Comparison of ENCODE assay signal across 9 mouse cellular contexts in the genomic region with DNA sequence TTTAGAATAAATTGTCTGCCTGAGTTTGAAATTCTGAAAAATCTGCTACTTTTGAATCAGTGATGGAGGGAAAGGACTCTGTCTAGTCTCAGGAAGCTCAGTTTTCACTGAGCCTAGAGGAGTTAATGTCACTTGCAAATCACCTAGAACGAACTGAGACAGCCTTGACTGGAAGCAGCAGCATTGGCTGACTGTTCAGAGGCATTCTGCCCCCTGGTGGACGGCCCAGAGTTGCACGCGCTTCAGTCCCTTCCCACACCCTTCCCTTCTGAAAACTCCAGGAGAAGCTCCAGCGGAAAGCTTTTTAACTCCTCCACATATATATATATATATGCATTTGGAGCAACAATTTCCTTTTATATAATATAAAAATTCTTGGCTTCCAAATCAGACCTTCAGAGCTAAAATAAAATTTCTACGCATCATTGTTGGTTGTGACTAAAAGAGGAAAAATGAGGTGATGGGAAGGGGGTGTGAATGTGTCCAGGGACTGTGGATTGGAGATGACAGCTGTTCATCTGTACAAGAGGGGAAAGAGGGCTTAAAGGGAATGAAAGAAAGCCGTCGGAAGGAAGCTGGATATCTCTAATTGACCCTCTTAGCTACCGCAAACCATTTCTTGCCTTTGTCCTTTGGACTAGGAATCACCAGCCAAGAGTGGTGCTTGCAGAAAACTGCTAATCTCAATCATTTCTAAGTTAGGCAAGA. TPM values are rescaled to one million over a fixed set of nuclear protein-coding genes. Genes with fewer than 3 reads are reported as not detected.
DNase-seq lines count a peak whose midpoint lies in the region; ATAC-seq lines count a peak whose summit lies in the region.
"Had no signal": no experiment of that assay in that cellular context is flagged by ENCODE, and none has a peak within 500 bp of the region (broad histone marks: within the 10 kb centered on the region; RNA-seq: fewer than 3 reads in every experiment).

No protein-coding gene starts in this region.

- no peak overlapping the region for H3K9ac ChIP-seq in neural tube, embryonic 15.5 days (replicated peaks)
- H3K9ac ChIP-seq: heart, embryonic 13.5 days had no signal

- no peak overlapping the region for H3K4me3 ChIP-seq in neural tube, embryonic 15.5 days (replicated peaks)
- H3K4me3 ChIP-seq: heart, embryonic 13.5 days had no signal

- WGBS in neural tube, embryonic 15.5 days, result 38% methylated on average over 9 of the region's 9 CpGs

- peaks cover 7% of the 10 kb centered on the region for H3K4me1 ChIP-seq in neural tube, embryonic 15.5 days

- intact Hi-C loops in heart, postnatal 14 days (cut with DNase I), result loop anchor here (10.0 kb wide), 1 partner anchor 1292 kb away; no protein-coding TSS in a partner anchor

- peak; percentile 79 for DNase-seq in CD4-positive, CD25-positive, alpha-beta regulatory T cell, adult 2 months (ENCODE audit: low read depth, low spot score)
- peak; percentile 83 for DNase-seq in ZHBTc4 (ENCODE audit: low read depth, low spot score)
- DNase-seq in embryo, embryonic 10 days (ENCODE audit: low spot score), result peak; percentile 90
- peak; percentile 61 to 77 for DNase-seq in heart, postnatal 14 days
- DNase-seq in kidney, postnatal 36 days, result peak; percentile 43 to 90
- peak; percentile 28 to 30 for DNase-seq in lung, adult 18-20 months
- peak; percentile 83 for DNase-seq in thymus, postnatal 4 days

- no peak overlapping the region for H3K27ac ChIP-seq in neural tube, embryonic 15.5 days (replicated peaks)
- H3K27ac ChIP-seq: heart, embryonic 13.5 days had no signal

- no peaks in the 10 kb centered on the region for H3K9me3 ChIP-seq in neural tube, embryonic 15.5 days (replicated peaks)
- H3K9me3 ChIP-seq: heart, embryonic 13.5 days had no signal

- H3K36me3 ChIP-seq in neural tube, embryonic 15.5 days, result no peaks in the 10 kb centered on the region
- H3K36me3 ChIP-seq: heart, embryonic 13.5 days had no signal

- ATAC-seq in neural tube, embryonic 15.5 days (ENCODE audit: low FRiP score), result peak; percentile 83; the same call in 1 of the 2 replicates

- no peak overlapping the region for H3K4me2 ChIP-seq in neural tube, embryonic 15.5 days
- H3K4me2 ChIP-seq: heart, embryonic 13.5 days had no signal

- peaks cover 14% of the 10 kb centered on the region for H3K27me3 ChIP-seq in neural tube, embryonic 15.5 days (replicated peaks)

RNA-seq across cellular contexts. Expression of gene Htr1b, which starts 6.6 kb away (rescaled TPM):
- total RNA-seq in heart, postnatal 14 days (2021), result under 1 TPM; 0.17 to 0.22 TPM
- polyA plus RNA-seq in neural tube, embryonic 15.5 days (2015; fragmentation: Nextera tagmentation; extraction: Ambion mirVana), result 5.0 and 5.6 TPM in 2 replicates

Comparison
In these comparisons a context has a peak if more than half of its experiments do, and no peak if none do; other contexts are left out.
1. DNase-seq: peak in every context shown above with its lines; median percentile 90 in embryo, embryonic 10 days; 83 in ZHBTc4; 83 in thymus, postnatal 4 days; 79 in CD4-positive, CD25-positive, alpha-beta regulatory T cell, adult 2 months; 69 in heart, postnatal 14 days; 66 in kidney, postnatal 36 days; 29 in lung, adult 18-20 months.